Mouse (Mus musculus): ENCODE data around the gene Rhbdl1.

DNA sequence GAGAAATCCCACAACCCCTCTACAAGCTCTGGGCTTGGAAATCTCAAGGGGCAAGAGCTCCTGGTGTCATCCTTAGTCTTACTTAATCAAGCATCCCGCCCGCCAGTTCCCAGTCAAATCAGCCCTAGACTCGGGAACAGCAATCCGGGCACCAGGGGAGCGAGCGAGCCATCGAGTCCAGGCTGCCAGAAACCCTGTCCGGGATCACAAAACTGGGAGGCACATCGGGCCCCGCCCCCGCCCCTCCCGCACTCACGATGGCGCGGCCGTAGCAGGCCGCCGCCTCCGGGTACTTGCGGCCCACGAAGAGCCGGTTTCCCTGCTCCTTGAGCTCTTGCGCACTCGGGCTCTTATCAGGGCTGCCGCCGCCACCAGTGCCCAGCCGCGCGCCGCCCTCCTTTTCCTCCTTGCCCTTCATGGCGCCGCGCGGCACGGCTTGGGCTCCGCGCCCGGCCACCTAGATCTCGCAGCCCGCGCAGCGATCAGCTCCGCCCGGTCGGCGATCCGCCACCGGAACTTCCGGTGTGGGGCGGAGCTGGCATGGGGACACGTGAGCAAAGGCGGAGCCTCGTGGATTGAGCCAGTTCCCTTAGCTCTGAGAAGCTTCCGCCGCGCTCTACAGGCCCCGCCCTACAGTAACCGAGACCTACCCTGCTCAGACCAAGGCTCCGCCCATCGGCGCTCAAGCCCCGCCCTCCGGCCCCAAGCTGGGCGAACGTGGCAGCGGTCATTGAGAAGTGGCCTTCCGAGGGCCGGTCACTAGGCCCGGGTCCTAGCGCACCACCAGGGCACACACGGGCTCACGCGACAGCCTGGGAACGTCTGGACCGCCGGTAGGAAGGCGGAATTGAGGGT, 4.4 kb downstream of the Rhbdl1 start:
- TF ChIP-seq CTCF (IDR thresholded peaks at IDR 0.05; ENCODE audit: low read depth), result no peak
- no peak for TF ChIP-seq EP300 (IDR thresholded peaks at IDR 0.05; ENCODE audit: low read depth)
